Mouse (Mus musculus) heart, adult 2 months (tissue): ENCODE results near the gene Dach1. TPM values are rescaled to one million over a fixed set of nuclear protein-coding genes. Genes with fewer than 3 reads are reported as not detected.

Source experiments
- DNase-seq, 2 experiments: peaks; one replicate each; pipeline ENCODE4 v3.0.0; 2021
- H3K27ac ChIP-seq: fragments of 200-600 bp; 2 replicates; pipeline ENCODE4 v1.8.1; 2022
- H3K27me3 ChIP-seq: fragments of 200-500 bp; 2 replicates; pipeline ENCODE4 v1.6.1; 2012; ENCODE audit warnings: mild to moderate bottlenecking, low read length, inconsistent platforms, mixed read lengths; ENCODE audit not compliant: control insufficient read depth, insufficient read depth
- H3K36me3 ChIP-seq: fragments of 200-500 bp; 2 replicates; pipeline ENCODE4 v1.6.1; 2012; ENCODE audit warnings: low read length, inconsistent platforms; ENCODE audit not compliant: control insufficient read depth, insufficient read depth
- H3K4me1 ChIP-seq: fragments of 200-500 bp; 2 replicates; pipeline ENCODE4 v1.6.1; 2011; ENCODE audit warnings: low read length; ENCODE audit not compliant: control insufficient read depth, insufficient read depth
- H3K4me3 ChIP-seq: fragments of 200-600 bp; 2 replicates; pipeline ENCODE4 v1.8.1; 2022
- H3K79me2 ChIP-seq: fragments of 200-500 bp; replicated peaks from 2 replicates; pipeline ENCODE4 v1.6.1; 2012; ENCODE audit warnings: mild to moderate bottlenecking, inconsistent platforms, low read length, moderate library complexity, mixed read lengths; ENCODE audit not compliant: control insufficient read depth, insufficient read depth
- H3K9ac ChIP-seq: fragments of 200-500 bp; 2 replicates; pipeline ENCODE4 v1.6.1; 2012; ENCODE audit warnings: low read depth, mild to moderate bottlenecking, control low read depth, inconsistent platforms, low read length, mixed read lengths
- CTCF ChIP-seq: fragments of 200-600 bp; IDR thresholded peaks from 2 replicates; pipeline ENCODE4 v1.8.1; 2022; ENCODE audit warnings: antibody characterized with exemption, mild to moderate bottlenecking, moderate library complexity
- EP300 ChIP-seq: fragments of 200-500 bp; IDR thresholded peaks from 2 replicates; pipeline ENCODE4 v1.6.1; 2011; ENCODE audit warnings: low read depth, low read length, control low read depth; ENCODE audit not compliant: insufficient read depth
- POLR2A ChIP-seq: fragments of 200-500 bp; IDR thresholded peaks from 2 replicates; pipeline ENCODE4 v1.6.1; 2011; ENCODE audit warnings: mild to moderate bottlenecking, low read depth, low read length, control low read depth; ENCODE audit not compliant: insufficient read depth
- WGBS: fragments of 180-500 bp; shearing (Covaris S2); methylation state at CpG from one replicate; pipeline ENCODE4 v1.1.7; 2018; 5-methylcytosine and 5-hydroxymethylcytosine counted together
- intact Hi-C: fragments of 180-260 bp; cut with DNase I; formaldehyde crosslinking; loops from one replicate; pipeline ENCODE4 v1.15.1; 2025
- polyA plus RNA-seq: library from polyadenylated mRNA; depleted of rRNA; stranded (reverse); fragments of >200 nt; gene quantifications from 2 replicates; pipeline ENCODE4 v1.2.3, GENCODE M21; 2012
- total RNA-seq, 2 experiments: library from RNA; stranded (reverse); gene quantifications; 2 replicates each; pipeline ENCODE4 v1.2.3; 2021

The Dach1 gene
- total and polyA plus RNA-seq, 3 experiments, result 2.7 to 8.4 (median 7.7) TPM

GRCm38 (mm10) chr14:97944643-97945268, 224.8 kb downstream of the Dach1 start:
- Histone ChIP-seq H3K27ac (no peak overlapping the region), H3K27me3 (no peaks in the 10 kb centered on the region), H3K36me3 (no peaks in the 10 kb centered on the region), H3K9ac (no peak overlapping the region), H3K4me3 (no peak overlapping the region), H3K79me2 (no peaks in the 10 kb centered on the region), H3K4me1 (no peaks in the 10 kb centered on the region)
- WGBS, result 86% methylated on average over 9 of the region's 9 CpGs
- intact Hi-C loops, result no loop called here
- TF ChIP-seq POLR2A (no peak), EP300 (no peak), CTCF (no peak)
- no peak for DNase-seq

- TF ChIP-seq POLR2A (no peak), CTCF (no peak), EP300 (no peak)
- Histone ChIP-seq H3K4me3 (no peak overlapping the region), H3K79me2 (no peaks in the 10 kb centered on the region), H3K9ac (no peak overlapping the region), H3K36me3 (no peaks in the 10 kb centered on the region), H3K27me3 (no peaks in the 10 kb centered on the region), H3K4me1 (no peaks in the 10 kb centered on the region), H3K27ac (no peak overlapping the region)
- DNase-seq, result no peak
- intact Hi-C loops, result no loop called here
- 95% methylated on average over 2 of the region's 2 CpGs for WGBS
These were observed 227.2 kb downstream of the Dach1 start for GRCm38 (mm10) chr14:97942361-97942760.

- no peak for DNase-seq
- Histone ChIP-seq H3K27me3 (no peaks in the 10 kb centered on the region), H3K4me1 (no peaks in the 10 kb centered on the region), H3K27ac (no peak overlapping the region), H3K36me3 (no peaks in the 10 kb centered on the region), H3K79me2 (no peaks in the 10 kb centered on the region), H3K4me3 (no peak overlapping the region), H3K9ac (no peak overlapping the region)
- 96% methylated on average over 3 of the region's 3 CpGs for WGBS
- intact Hi-C loops, result no loop called here
- TF ChIP-seq POLR2A, result no peak
- TF ChIP-seq EP300, result no peak
These were observed 272.9 kb downstream of the Dach1 start for GRCm38 (mm10) chr14:97896622-97897021.

- DNase-seq, result no peak
- Histone ChIP-seq H3K36me3 (no peaks in the 10 kb centered on the region), H3K9ac (no peak overlapping the region), H3K27me3 (no peaks in the 10 kb centered on the region), H3K27ac (no peak overlapping the region), H3K4me1 (peaks cover 1% of the 10 kb centered on the region; the same call in 1 of the 2 replicates), H3K4me3 (no peak overlapping the region), H3K79me2 (no peaks in the 10 kb centered on the region)
- TF ChIP-seq POLR2A (no peak), CTCF (peak; percentile 44)
- 36% methylated on average over 1 of the region's 1 CpGs for WGBS
- intact Hi-C loops, result no loop called here
These were observed 287.6 kb downstream of the Dach1 start for GRCm38 (mm10) chr14:97881976-97882375.

GRCm38 (mm10) chr14:97871001-97871400, 298.6 kb downstream of the Dach1 start:
- TF ChIP-seq EP300 (no peak), CTCF (no peak), POLR2A (no peak)
- intact Hi-C loops, result no loop called here
- Histone ChIP-seq H3K4me1 (no peaks in the 10 kb centered on the region), H3K79me2 (no peaks in the 10 kb centered on the region), H3K27ac (no peak overlapping the region), H3K36me3 (peaks cover 2% of the 10 kb centered on the region; the same call in 1 of the 2 replicates), H3K27me3 (no peaks in the 10 kb centered on the region), H3K4me3 (no peak overlapping the region), H3K9ac (no peak overlapping the region)
- no peak for DNase-seq
- WGBS, result 82% methylated on average over 2 of the region's 2 CpGs

GRCm38 (mm10) chr14:97858384-97858783, 311.2 kb downstream of the Dach1 start:
- Histone ChIP-seq H3K79me2 (no peaks in the 10 kb centered on the region), H3K4me3 (no peak overlapping the region), H3K27me3 (no peaks in the 10 kb centered on the region), H3K9ac (no peak overlapping the region), H3K27ac (no peak overlapping the region), H3K36me3 (no peaks in the 10 kb centered on the region), H3K4me1 (no peaks in the 10 kb centered on the region)
- WGBS, result 68% methylated on average over 3 of the region's 3 CpGs
- TF ChIP-seq EP300, result no peak
- intact Hi-C loops, result no loop called here
- DNase-seq, result no peak
